Mouse (Mus musculus) ES-Bruce4 (cell line): ENCODE measurements around the gene Lims1. TPM values are rescaled to one million over a fixed set of nuclear protein-coding genes. Genes with fewer than 3 reads are reported as not detected.
"Not testable (repeated sequence)": the region's sequence is repeated elsewhere in the genome, so short reads cannot be mapped to it uniquely, and the experiment has no call there.

Experiments used
- H3K27ac ChIP-seq: 2 replicates; pipeline ENCODE4 v1.5.1; 2012; ENCODE audit warnings: low read length, inconsistent platforms; ENCODE audit not compliant: insufficient read depth
- H3K27me3 ChIP-seq: 2 replicates; pipeline ENCODE4 v1.6.1; 2012; ENCODE audit warnings: mild to moderate bottlenecking, low read length, inconsistent platforms; ENCODE audit not compliant: control insufficient read depth, poor library complexity, insufficient read depth, severe bottlenecking
- H3K36me3 ChIP-seq: 2 replicates; pipeline ENCODE4 v1.6.1; 2012; ENCODE audit warnings: inconsistent platforms, mild to moderate bottlenecking, low read length, moderate library complexity; ENCODE audit not compliant: control insufficient read depth, poor library complexity, insufficient read depth, severe bottlenecking
- H3K4me1 ChIP-seq: one replicate; pipeline ENCODE4 v1.8.1; 2011; ENCODE audit warnings: low read length; ENCODE audit not compliant: control insufficient read depth, insufficient read depth
- H3K4me3 ChIP-seq: 2 replicates; pipeline ENCODE4 v1.5.1; 2011; ENCODE audit warnings: low read depth, mild to moderate bottlenecking, low read length
- H3K9ac ChIP-seq: 2 replicates; pipeline ENCODE4 v1.6.1; 2012; ENCODE audit warnings: low read depth, mild to moderate bottlenecking, inconsistent platforms; ENCODE audit not compliant: poor library complexity, severe bottlenecking
- H3K9me3 ChIP-seq: replicated peaks from 2 replicates; pipeline ENCODE4 v1.6.1; 2012; ENCODE audit warnings: mild to moderate bottlenecking, low read length, inconsistent platforms; ENCODE audit not compliant: control insufficient read depth, poor library complexity, insufficient read depth, severe bottlenecking
- CTCF ChIP-seq: IDR thresholded peaks from one replicate; pipeline ENCODE4 v1.8.1; 2011; ENCODE audit warnings: low read depth, low read length
- EP300 ChIP-seq: IDR thresholded peaks from 2 replicates; pipeline ENCODE4 v1.6.1; 2011; ENCODE audit warnings: low read depth, low read length; ENCODE audit not compliant: insufficient read depth
- POLR2A ChIP-seq: IDR thresholded peaks from one replicate; pipeline ENCODE4 v1.8.1; 2011; ENCODE audit warnings: low read length; ENCODE audit not compliant: insufficient read depth
- polyA plus RNA-seq: library from polyadenylated mRNA; stranded (reverse); fragments of >200 nt; gene quantifications from 2 replicates; pipeline ENCODE4 v1.2.4, GENCODE M21; 2011; ENCODE audit warnings: low read depth; ENCODE audit not compliant: missing spikeins, insufficient read depth, insufficient read length

The Lims1 gene
- polyA plus RNA-seq, 1 experiment, result 58.2 TPM

GRCm38 (mm10) chr10:58306897-58307296 is 16.4 kb upstream of the Lims1 start:
- Histone ChIP-seq H3K9me3 (no peaks in the 10 kb centered on the region), H3K36me3 (no peaks in the 10 kb centered on the region), H3K9ac (no peak overlapping the region), H3K27me3 (no peaks in the 10 kb centered on the region), H3K4me1 (no peaks in the 10 kb centered on the region), H3K27ac (no peak overlapping the region), H3K4me3 (no peak overlapping the region)
- TF ChIP-seq EP300 (no peak), POLR2A (no peak), CTCF (no peak)

- Histone ChIP-seq H3K36me3 (no peaks in the 10 kb centered on the region), H3K4me3 (no peak overlapping the region), H3K9me3 (no peaks in the 10 kb centered on the region; the same call in 1 of the 2 replicates), H3K27me3 (no peaks in the 10 kb centered on the region), H3K4me1 (no peaks in the 10 kb centered on the region), H3K9ac (no peak overlapping the region), H3K27ac (no peak overlapping the region)
- no peak for TF ChIP-seq POLR2A
- TF ChIP-seq CTCF, result no peak
- no peak for TF ChIP-seq EP300
These were observed 12.5 kb upstream of the Lims1 start for GRCm38 (mm10) chr10:58310791-58311190.

GRCm38 (mm10) chr10:58312887-58313286 is 10.4 kb upstream of the Lims1 start:
- Histone ChIP-seq H3K4me3 (no peak overlapping the region), H3K4me1 (no peaks in the 10 kb centered on the region), H3K9me3 (no peaks in the 10 kb centered on the region; the same call in 1 of the 2 replicates), H3K27me3 (no peaks in the 10 kb centered on the region), H3K36me3 (no peaks in the 10 kb centered on the region), H3K9ac (no peak overlapping the region), H3K27ac (no peak overlapping the region)
- no peak for TF ChIP-seq EP300
- TF ChIP-seq CTCF, result no peak
- TF ChIP-seq POLR2A, result no peak

GRCm38 (mm10) chr10:58320881-58321280 is 2.4 kb upstream of the Lims1 start:
- Histone ChIP-seq H3K9ac (no peak overlapping the region), H3K4me3 (no peak overlapping the region), H3K4me1 (no peaks in the 10 kb centered on the region), H3K36me3 (no peaks in the 10 kb centered on the region), H3K27me3 (no peaks in the 10 kb centered on the region), H3K9me3 (no peaks in the 10 kb centered on the region), H3K27ac (no peak overlapping the region)
- TF ChIP-seq CTCF (no peak), POLR2A (no peak), EP300 (no peak)

- Histone ChIP-seq H3K36me3 (no peaks in the 10 kb centered on the region), H3K27me3 (no peaks in the 10 kb centered on the region), H3K9me3 (no peaks in the 10 kb centered on the region), H3K27ac (peak overlapping the region; percentile 93), H3K9ac (peak overlapping the region; percentile 61), H3K4me1 (peaks cover 2% of the 10 kb centered on the region), H3K4me3 (peak overlapping the region; percentile 74)
- TF ChIP-seq POLR2A, result no peak
- TF ChIP-seq CTCF, result no peak
- no peak for TF ChIP-seq EP300
These were observed 772 bp upstream of the Lims1 start for GRCm38 (mm10) chr10:58322361-58323027.

- no peak overlapping the region for H3K9ac ChIP-seq
- H3K9me3 ChIP-seq, result no peaks in the 10 kb centered on the region
- H3K27ac ChIP-seq, result peak overlapping the region; percentile 58; the same call in 1 of the 2 replicates
- no peaks in the 10 kb centered on the region for H3K36me3 ChIP-seq
- peaks cover 2% of the 10 kb centered on the region for H3K4me1 ChIP-seq
- no peak overlapping the region for H3K4me3 ChIP-seq
- no peaks in the 10 kb centered on the region for H3K27me3 ChIP-seq
- TF ChIP-seq EP300 (no peak), POLR2A (no peak), CTCF (no peak)
These were observed 3.0 kb downstream of the Lims1 start for GRCm38 (mm10) chr10:58326271-58326670.

GRCm38 (mm10) chr10:58327836-58328235 is 4.6 kb downstream of the Lims1 start:
- H3K4me1 ChIP-seq, H3K27ac ChIP-seq, H3K9ac ChIP-seq, H3K9me3 ChIP-seq, H3K4me3 ChIP-seq, H3K36me3 ChIP-seq, H3K27me3 ChIP-seq: not testable (repeated sequence)
